In the genomic region with DNA sequence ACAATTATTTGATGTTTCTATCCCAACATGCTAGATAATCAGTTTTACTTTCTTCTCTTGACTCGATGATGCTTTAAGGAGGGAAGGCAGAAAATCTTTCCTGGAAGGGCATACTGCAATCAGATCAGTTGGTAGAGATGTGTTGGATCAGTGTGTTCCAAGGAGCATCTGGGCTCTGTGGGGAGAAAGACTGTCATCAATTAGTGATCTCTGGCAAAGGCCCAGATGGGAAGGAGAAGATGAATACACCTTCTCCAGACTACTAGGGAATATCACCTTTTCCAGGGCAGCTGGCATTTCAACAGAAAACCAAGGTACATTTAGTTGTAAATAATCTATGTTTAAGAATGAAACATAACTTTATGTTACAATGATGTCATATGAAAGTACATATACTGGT, we compare ENCODE assay signal across 18 mouse cellular contexts. TPM values are rescaled to one million over a fixed set of nuclear protein-coding genes. Genes with fewer than 3 reads are reported as not detected.
"Had no signal": no experiment of that assay in that cellular context is flagged by ENCODE, and none has a peak within 500 bp of the region (broad histone marks: within the 10 kb centered on the region; RNA-seq: fewer than 3 reads in every experiment).

No protein-coding gene starts in this region.

- H3K27me3 ChIP-seq: limb, embryonic 13.5 days; midbrain, embryonic 15.5 days; stomach, embryonic 15.5 days had no signal

- H3K36me3 ChIP-seq: limb, embryonic 13.5 days; midbrain, embryonic 10.5 days; midbrain, embryonic 15.5 days; stomach, embryonic 15.5 days had no signal

- ATAC-seq: midbrain, embryonic 15.5 days had no signal

- H3K27ac ChIP-seq: kidney, postnatal 0 days; limb, embryonic 13.5 days; liver, embryonic 14.5 days; midbrain, embryonic 10.5 days; midbrain, embryonic 15.5 days; stomach, embryonic 15.5 days had no signal

- H3K4me2 ChIP-seq: limb, embryonic 13.5 days; midbrain, embryonic 15.5 days; stomach, embryonic 15.5 days had no signal

- H3K4me3 ChIP-seq: limb, embryonic 13.5 days; midbrain, embryonic 10.5 days; midbrain, embryonic 15.5 days; stomach, embryonic 15.5 days had no signal

- DNase-seq: kidney, adult 9 months; kidney, postnatal 36 days; layer of hippocampus, adult 9-11 months; layer of hippocampus, postnatal 36 days; lung, adult 2 months; lung, postnatal 10 days; lung, postnatal 4 days; right cerebral cortex, postnatal 14 days; thymus, adult 2 months; thymus, postnatal 25 days had no signal

- H3K9ac ChIP-seq: limb, embryonic 13.5 days; liver, embryonic 14.5 days; midbrain, embryonic 15.5 days; stomach, embryonic 15.5 days had no signal

- H3K9me3 ChIP-seq: limb, embryonic 13.5 days; midbrain, embryonic 10.5 days; midbrain, embryonic 15.5 days; stomach, embryonic 15.5 days had no signal

- H3K4me1 ChIP-seq: limb, embryonic 13.5 days; midbrain, embryonic 10.5 days; midbrain, embryonic 15.5 days; stomach, embryonic 15.5 days had no signal

RNA-seq across cellular contexts. Expression of a gene that starts 22.8 kb away (rescaled TPM):
- polyA plus RNA-seq: liver, adult 2 months; urinary bladder, adult 2 months had no signal
